Mouse (Mus musculus): ENCODE measurements at regions not wholly inside any gene's neighbourhood (a gene's known extent, or its start where the extent isn't known, plus 50 kb on each side); places are given as distances from the start of the nearest gene placed in this dataset.

- no peaks in the 10 kb centered on the region for H3K27me3 ChIP-seq (ENCODE audit: insufficient read depth, low read length)
- H3K4me3 ChIP-seq (ENCODE audit: low read length) = no peak overlapping the region
- no peaks in the 10 kb centered on the region for H3K36me3 ChIP-seq (ENCODE audit: insufficient read depth, low read length)
- no peaks in the 10 kb centered on the region for H3K9me3 ChIP-seq (ENCODE audit: low read length)
- no peaks in the 10 kb centered on the region for H3K4me1 ChIP-seq (ENCODE audit: insufficient read depth, low read length)
- no peak overlapping the region for H3K4me2 ChIP-seq (replicated peaks; ENCODE audit: low read depth, low read length)
- ATAC-seq (ENCODE audit: low FRiP score, low TSS enrichment) = no peak
- H3K27ac ChIP-seq (ENCODE audit: low read length) = no peak overlapping the region
- H3K9ac ChIP-seq (replicated peaks; ENCODE audit: low read length) = no peak overlapping the region
Observed at GRCm38 (mm10) chr16:24166496-24166895, 177.8 kb upstream of the Bcl6 start.

GRCm38 (mm10) chr16:24165461-24166081 lies 176.9 kb upstream of the Bcl6 start:
- Histone ChIP-seq H3K27ac (ENCODE audit: low read length) (no peak overlapping the region), H3K27me3 (ENCODE audit: insufficient read depth, low read length) (no peaks in the 10 kb centered on the region), H3K9me3 (ENCODE audit: low read length) (no peaks in the 10 kb centered on the region), H3K4me2 (replicated peaks; ENCODE audit: low read depth, low read length) (no peak overlapping the region), H3K4me3 (ENCODE audit: low read length) (no peak overlapping the region), H3K36me3 (ENCODE audit: insufficient read depth, low read length) (no peaks in the 10 kb centered on the region), H3K9ac (replicated peaks; ENCODE audit: low read length) (no peak overlapping the region), H3K4me1 (ENCODE audit: insufficient read depth, low read length) (no peaks in the 10 kb centered on the region)
- ATAC-seq (ENCODE audit: low FRiP score, low TSS enrichment) = peak; percentile 75
- 37% methylated on average over 11 of the region's 11 CpGs for WGBS

- no peak overlapping the region for H3K4me3 ChIP-seq (ENCODE audit: low read length)
- no peak overlapping the region for H3K4me2 ChIP-seq (replicated peaks; ENCODE audit: low read depth, low read length)
- 68% methylated on average over 5 of the region's 5 CpGs for WGBS
- H3K9ac ChIP-seq (replicated peaks; ENCODE audit: low read length) = no peak overlapping the region
- no peaks in the 10 kb centered on the region for H3K9me3 ChIP-seq (ENCODE audit: low read length)
- H3K27me3 ChIP-seq (ENCODE audit: insufficient read depth, low read length) = no peaks in the 10 kb centered on the region
- no peaks in the 10 kb centered on the region for H3K4me1 ChIP-seq (ENCODE audit: insufficient read depth, low read length)
- no peak overlapping the region for H3K27ac ChIP-seq (ENCODE audit: low read length)
- no peaks in the 10 kb centered on the region for H3K36me3 ChIP-seq (ENCODE audit: insufficient read depth, low read length)
- ATAC-seq (ENCODE audit: low FRiP score, low TSS enrichment) = no peak
Observed at GRCm38 (mm10) chr16:24160705-24161285, 172.1 kb upstream of the Bcl6 start.

- H3K9ac ChIP-seq (replicated peaks; ENCODE audit: low read length) = no peak overlapping the region
- ATAC-seq (ENCODE audit: low FRiP score, low TSS enrichment) = no peak
- no peak overlapping the region for H3K4me2 ChIP-seq (replicated peaks; ENCODE audit: low read depth, low read length)
- 77% methylated on average over 2 of the region's 2 CpGs for WGBS
- no peaks in the 10 kb centered on the region for H3K4me1 ChIP-seq (ENCODE audit: insufficient read depth, low read length)
- H3K27me3 ChIP-seq (ENCODE audit: insufficient read depth, low read length) = no peaks in the 10 kb centered on the region
- no peak overlapping the region for H3K27ac ChIP-seq (ENCODE audit: low read length)
- no peaks in the 10 kb centered on the region for H3K9me3 ChIP-seq (ENCODE audit: low read length)
- no peaks in the 10 kb centered on the region for H3K36me3 ChIP-seq (ENCODE audit: insufficient read depth, low read length)
- H3K4me3 ChIP-seq (ENCODE audit: low read length) = no peak overlapping the region
Observed at GRCm38 (mm10) chr16:24159336-24159735, 170.7 kb upstream of the Bcl6 start.

- Histone ChIP-seq H3K4me1 (ENCODE audit: insufficient read depth, low read length) (no peaks in the 10 kb centered on the region), H3K9ac (replicated peaks; ENCODE audit: low read length) (no peak overlapping the region), H3K36me3 (ENCODE audit: insufficient read depth, low read length) (no peaks in the 10 kb centered on the region), H3K4me3 (ENCODE audit: low read length) (no peak overlapping the region), H3K27me3 (ENCODE audit: insufficient read depth, low read length) (no peaks in the 10 kb centered on the region), H3K27ac (ENCODE audit: low read length) (no peak overlapping the region), H3K4me2 (replicated peaks; ENCODE audit: low read depth, low read length) (no peak overlapping the region), H3K9me3 (ENCODE audit: low read length) (no peaks in the 10 kb centered on the region)
- 94% methylated on average over 2 of the region's 2 CpGs for WGBS
- ATAC-seq (ENCODE audit: low FRiP score, low TSS enrichment) = no peak
Observed at GRCm38 (mm10) chr16:24157753-24158152, 169.1 kb upstream of the Bcl6 start.

- Histone ChIP-seq H3K4me1 (ENCODE audit: insufficient read depth, low read length) (no peaks in the 10 kb centered on the region), H3K4me3 (ENCODE audit: low read length) (no peak overlapping the region), H3K36me3 (ENCODE audit: insufficient read depth, low read length) (no peaks in the 10 kb centered on the region), H3K9me3 (ENCODE audit: low read length) (no peaks in the 10 kb centered on the region), H3K27me3 (ENCODE audit: insufficient read depth, low read length) (no peaks in the 10 kb centered on the region), H3K9ac (replicated peaks; ENCODE audit: low read length) (no peak overlapping the region), H3K4me2 (replicated peaks; ENCODE audit: low read depth, low read length) (no peak overlapping the region), H3K27ac (ENCODE audit: low read length) (no peak overlapping the region)
- 65% methylated on average over 6 of the region's 6 CpGs for WGBS
- no peak for ATAC-seq (ENCODE audit: low FRiP score, low TSS enrichment)
Observed at GRCm38 (mm10) chr16:24156729-24157430, 168.2 kb upstream of the Bcl6 start.

GRCm38 (mm10) chr16:24154816-24155357 lies 166.2 kb upstream of the Bcl6 start:
- Histone ChIP-seq H3K4me1 (ENCODE audit: insufficient read depth, low read length) (no peaks in the 10 kb centered on the region), H3K4me2 (replicated peaks; ENCODE audit: low read depth, low read length) (no peak overlapping the region), H3K36me3 (ENCODE audit: insufficient read depth, low read length) (no peaks in the 10 kb centered on the region), H3K9me3 (ENCODE audit: low read length) (no peaks in the 10 kb centered on the region), H3K4me3 (ENCODE audit: low read length) (no peak overlapping the region), H3K27ac (ENCODE audit: low read length) (no peak overlapping the region), H3K27me3 (ENCODE audit: insufficient read depth, low read length) (no peaks in the 10 kb centered on the region), H3K9ac (replicated peaks; ENCODE audit: low read length) (no peak overlapping the region)
- no peak for ATAC-seq (ENCODE audit: low FRiP score, low TSS enrichment)
- WGBS = 74% methylated on average over 4 of the region's 4 CpGs

GRCm38 (mm10) chr16:24153943-24154342 lies 165.3 kb upstream of the Bcl6 start:
- Histone ChIP-seq H3K4me2 (replicated peaks; ENCODE audit: low read depth, low read length) (no peak overlapping the region), H3K9me3 (ENCODE audit: low read length) (no peaks in the 10 kb centered on the region), H3K4me1 (ENCODE audit: insufficient read depth, low read length) (no peaks in the 10 kb centered on the region), H3K9ac (replicated peaks; ENCODE audit: low read length) (no peak overlapping the region), H3K4me3 (ENCODE audit: low read length) (no peak overlapping the region), H3K27ac (ENCODE audit: low read length) (no peak overlapping the region), H3K27me3 (ENCODE audit: insufficient read depth, low read length) (no peaks in the 10 kb centered on the region), H3K36me3 (ENCODE audit: insufficient read depth, low read length) (no peaks in the 10 kb centered on the region)
- no peak for ATAC-seq (ENCODE audit: low FRiP score, low TSS enrichment)
- WGBS = 13% methylated on average over 1 of the region's 1 CpGs

GRCm38 (mm10) chr16:24151831-24152247 lies 163.2 kb upstream of the Bcl6 start:
- H3K4me3 ChIP-seq (ENCODE audit: low read length) = no peak overlapping the region
- no peaks in the 10 kb centered on the region for H3K9me3 ChIP-seq (ENCODE audit: low read length)
- WGBS = 76% methylated on average over 7 of the region's 7 CpGs
- H3K4me1 ChIP-seq (ENCODE audit: insufficient read depth, low read length) = no peaks in the 10 kb centered on the region
- H3K9ac ChIP-seq (replicated peaks; ENCODE audit: low read length) = no peak overlapping the region
- no peak overlapping the region for H3K4me2 ChIP-seq (replicated peaks; ENCODE audit: low read depth, low read length)
- no peak overlapping the region for H3K27ac ChIP-seq (ENCODE audit: low read length)
- H3K27me3 ChIP-seq (ENCODE audit: insufficient read depth, low read length) = no peaks in the 10 kb centered on the region
- H3K36me3 ChIP-seq (ENCODE audit: insufficient read depth, low read length) = no peaks in the 10 kb centered on the region
- no peak for ATAC-seq (ENCODE audit: low FRiP score, low TSS enrichment)

- 46% methylated on average over 7 of the region's 7 CpGs for WGBS
- no peak for ATAC-seq (ENCODE audit: low FRiP score, low TSS enrichment)
- H3K36me3 ChIP-seq (ENCODE audit: insufficient read depth, low read length) = no peaks in the 10 kb centered on the region
Observed at GRCm38 (mm10) chr16:24151178-24151725, 162.6 kb upstream of the Bcl6 start.

More at GRCm38 (mm10) chr16:24151178-24151725, 162.6 kb upstream of the Bcl6 start:
- no peaks in the 10 kb centered on the region for H3K4me1 ChIP-seq (ENCODE audit: insufficient read depth, low read length)
- no peaks in the 10 kb centered on the region for H3K27me3 ChIP-seq (ENCODE audit: insufficient read depth, low read length)
- H3K4me2 ChIP-seq (replicated peaks; ENCODE audit: low read depth, low read length) = no peak overlapping the region
- no peak overlapping the region for H3K4me3 ChIP-seq (ENCODE audit: low read length)
- H3K9ac ChIP-seq (replicated peaks; ENCODE audit: low read length) = no peak overlapping the region
- H3K27ac ChIP-seq (ENCODE audit: low read length) = no peak overlapping the region
- no peaks in the 10 kb centered on the region for H3K9me3 ChIP-seq (ENCODE audit: low read length)

Data from kidney, embryonic 16.5 days (tissue).